In genomic region chr7:83031101-83031500, GRCm38 (mm10) we compare ENCODE assay signal across 27 mouse cellular contexts.
"Had no signal": no experiment of that assay in that cellular context is flagged by ENCODE, and none has a peak within 500 bp of the region (broad histone marks: within the 10 kb centered on the region; RNA-seq: fewer than 3 reads in every experiment).

No protein-coding gene starts in this region.

- H3K9me3 ChIP-seq: heart, embryonic 13.5 days; heart, embryonic 15.5 days; hindbrain, embryonic 13.5 days; hindbrain, embryonic 15.5 days; kidney, embryonic 15.5 days; limb, embryonic 13.5 days; limb, embryonic 15.5 days; liver, embryonic 12.5 days had no signal

- H3K27ac ChIP-seq: gastrocnemius, adult 2 months; heart, adult 2 months; heart, embryonic 13.5 days; heart, embryonic 15.5 days; hindbrain, embryonic 13.5 days; hindbrain, embryonic 15.5 days; hindbrain, postnatal 0 days; kidney, embryonic 15.5 days; kidney, postnatal 0 days; layer of hippocampus, adult 2 months; limb, embryonic 15.5 days; liver, embryonic 12.5 days; liver, embryonic 14.5 days had no signal

- H3K4me3 ChIP-seq: gastrocnemius, adult 2 months; heart, adult 2 months; heart, embryonic 13.5 days; heart, embryonic 15.5 days; hindbrain, embryonic 13.5 days; hindbrain, embryonic 15.5 days; kidney, embryonic 15.5 days; layer of hippocampus, adult 2 months; limb, embryonic 13.5 days; limb, embryonic 15.5 days; liver, embryonic 12.5 days had no signal

- H3K9ac ChIP-seq: heart, embryonic 13.5 days; heart, embryonic 15.5 days; hindbrain, embryonic 13.5 days; hindbrain, embryonic 15.5 days; kidney, embryonic 15.5 days; limb, embryonic 13.5 days; limb, embryonic 15.5 days; liver, embryonic 12.5 days; liver, embryonic 14.5 days had no signal

- H3K27me3 ChIP-seq: heart, embryonic 13.5 days; heart, embryonic 15.5 days; hindbrain, embryonic 13.5 days; hindbrain, embryonic 15.5 days; kidney, embryonic 15.5 days; limb, embryonic 13.5 days; limb, embryonic 15.5 days; liver, embryonic 12.5 days had no signal

- ATAC-seq: hindbrain, postnatal 0 days; intestine, embryonic 16.5 days; liver, embryonic 12.5 days had no signal

- H3K36me3 ChIP-seq: heart, embryonic 13.5 days; heart, embryonic 15.5 days; hindbrain, embryonic 13.5 days; hindbrain, embryonic 15.5 days; kidney, embryonic 15.5 days; limb, embryonic 13.5 days; limb, embryonic 15.5 days; liver, embryonic 12.5 days had no signal

- DNase-seq: gastrocnemius, adult 2 months; gastrocnemius, postnatal 10 days; gastrocnemius, postnatal 25 days; heart, adult 11 months; heart, adult 2 months; heart, postnatal 14 days; heart, postnatal 36 days; kidney, adult 11 months; kidney, adult 2 months; kidney, adult 9 months; kidney, postnatal 14 days; kidney, postnatal 36 days; left cerebral cortex, postnatal 4 days had no signal

- H3K4me2 ChIP-seq: heart, embryonic 11.5 days; heart, embryonic 13.5 days; heart, embryonic 15.5 days; hindbrain, embryonic 13.5 days; hindbrain, embryonic 15.5 days; kidney, embryonic 15.5 days; limb, embryonic 13.5 days; limb, embryonic 15.5 days; liver, embryonic 12.5 days had no signal

- H3K4me1 ChIP-seq: heart, embryonic 15.5 days; hindbrain, embryonic 15.5 days; liver, embryonic 12.5 days had no signal
